Mouse (Mus musculus): ENCODE results near the gene Camta1.

DNA sequence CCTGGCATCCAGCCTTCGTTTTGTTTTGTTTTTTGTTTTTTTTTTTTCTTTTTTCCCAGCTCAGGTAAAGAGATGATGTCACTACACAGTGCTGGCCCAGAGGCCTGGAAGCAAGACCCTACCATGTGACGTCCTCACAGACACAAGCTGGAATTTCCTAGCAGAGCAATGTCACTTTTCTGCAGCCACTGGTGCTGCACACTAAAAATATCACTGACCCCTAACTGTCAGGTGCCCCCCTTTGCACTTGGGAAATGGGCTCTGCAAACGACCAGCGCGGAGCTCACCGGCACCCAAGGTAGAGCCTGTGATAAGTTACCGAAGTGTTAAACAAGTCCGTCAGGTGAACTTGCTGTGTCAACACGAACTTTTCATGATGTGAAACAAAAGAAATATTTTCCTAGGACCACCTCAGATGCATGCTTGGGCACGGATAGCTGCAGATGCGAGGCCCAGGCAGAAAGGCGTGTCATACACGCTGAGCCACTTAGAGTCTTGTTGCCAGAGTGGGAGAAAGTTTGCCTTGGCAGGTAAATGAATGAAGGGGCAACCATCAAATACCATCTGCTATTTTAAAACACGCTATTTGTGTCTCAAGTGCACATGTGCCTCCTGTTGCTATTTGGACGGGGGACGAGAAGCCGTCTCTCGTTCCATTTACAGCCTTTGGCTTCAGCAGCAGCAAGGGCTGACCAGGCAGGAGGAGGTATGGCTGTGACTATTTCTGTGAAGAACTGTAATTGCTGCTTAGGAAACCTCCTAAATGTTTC, 765.2 kb downstream of the Camta1 start:
- no peak for TF ChIP-seq CTCF (conservative IDR thresholded peaks at IDR 0.05; ENCODE audit: low read length)
- no peak for TF ChIP-seq POU5F1 (IDR thresholded peaks at IDR 0.05; ENCODE audit: borderline replicate concordance, low read length)
